Mouse (Mus musculus) CH12.LX (cell line): Measurements from ENCODE around the gene Cep97. TPM values are rescaled to one million over a fixed set of nuclear protein-coding genes. Genes with fewer than 3 reads are reported as not detected.
A peak's percentile ranks its signal among the peaks of the same experiment; 100 is the strongest.

Experiments used
- DNase-seq: peaks from one replicate; pipeline ENCODE4 v3.0.0-alpha.2; 2013; ENCODE audit errors: extremely low read depth
- H3K27ac ChIP-seq: 2 replicates; pipeline ENCODE4 v1.5.1; 2012; ENCODE audit warnings: low read depth, mild to moderate bottlenecking, control low read depth, moderate library complexity; ENCODE audit not compliant: insufficient read depth
- H3K27me3 ChIP-seq: replicated peaks from 2 replicates; pipeline ENCODE3; 2012; ENCODE audit warnings: inconsistent platforms
- H3K36me3 ChIP-seq, 2 experiments: replicated peaks in 1 of 2; 2 replicates each; pipeline versions ENCODE3 to v1.6.1; 2012; ENCODE audit warnings: inconsistent platforms in 1 of 2, low read length in 1 of 2, mild to moderate bottlenecking in 1 of 2, mixed read lengths in 1 of 2, moderate library complexity in 1 of 2; ENCODE audit not compliant: control insufficient read depth in 1 of 2, insufficient read depth in 1 of 2
- H3K4me1 ChIP-seq, 2 experiments: 2 replicates each; pipeline ENCODE4 v1.6.1; 2012; ENCODE audit warnings: inconsistent platforms in 1 of 2, moderate library complexity in 1 of 2; ENCODE audit not compliant: insufficient read depth in 2 of 2, control insufficient read depth in 1 of 2
- H3K4me2 ChIP-seq: 2 replicates; pipeline ENCODE4 v1.6.1; 2012; ENCODE audit warnings: low read depth, mild to moderate bottlenecking, control low read depth; ENCODE audit not compliant: poor library complexity, insufficient read depth, severe bottlenecking
- H3K4me3 ChIP-seq, 3 experiments: fragments of 150-350 bp in 1 of 3; sonication (generic) in 1 of 3; replicated peaks in 1 of 3; 2 replicates each; pipeline versions ENCODE3 to v1.5.1; 2011 to 2012; ENCODE audit warnings: low read depth in 2 of 3, low read length in 2 of 3, mild to moderate bottlenecking in 2 of 3, moderate library complexity in 2 of 3, control low read depth in 1 of 3, improper control_type of control experiment in 1 of 3, inconsistent platforms in 1 of 3, mixed read lengths in 1 of 3; ENCODE audit not compliant: poor library complexity in 1 of 3
- H3K79me2 ChIP-seq: replicated peaks from 2 replicates; pipeline ENCODE4 v1.6.1; 2012; ENCODE audit warnings: mild to moderate bottlenecking, moderate library complexity; ENCODE audit not compliant: control insufficient read depth, poor library complexity, insufficient read depth, severe bottlenecking; ENCODE audit errors: extremely low read depth
- H3K9ac ChIP-seq: 2 replicates; pipeline ENCODE4 v1.6.1; 2012; ENCODE audit warnings: low read depth, mild to moderate bottlenecking, control low read depth, moderate library complexity; ENCODE audit not compliant: insufficient read depth
- H3K9me3 ChIP-seq: replicated peaks from 2 replicates; pipeline ENCODE3; 2012; ENCODE audit warnings: low read length, inconsistent platforms, mixed read lengths
- CHD1 ChIP-seq: IDR thresholded peaks from 2 replicates; pipeline ENCODE4 v1.6.1; 2012; ENCODE audit warnings: low read depth, low read length, improper control_type of control experiment, inconsistent platforms
- CHD2 ChIP-seq: IDR thresholded peaks from 2 replicates; pipeline ENCODE4 v1.6.1; 2011; ENCODE audit warnings: low read length, improper control_type of control experiment
- CTCF ChIP-seq, 2 experiments: IDR thresholded peaks in 1 of 2; conservative IDR thresholded peaks in 1 of 2; 2 replicates each; pipeline ENCODE4 v1.5.1; 2011 to 2012; ENCODE audit warnings: low read depth in 2 of 2, low read length in 2 of 2, improper control_type of control experiment in 1 of 2, inconsistent platforms in 1 of 2, mild to moderate bottlenecking in 1 of 2, moderate library complexity in 1 of 2
- E2F4 ChIP-seq: IDR thresholded peaks from 2 replicates; pipeline ENCODE4 v1.6.1; 2011; ENCODE audit warnings: low read depth, low read length, improper control_type of control experiment; ENCODE audit not compliant: insufficient replicate concordance
- EP300 ChIP-seq: IDR thresholded peaks from 2 replicates; pipeline ENCODE4 v1.6.1; 2011; ENCODE audit warnings: low read length, improper control_type of control experiment
- GABPA ChIP-seq: IDR thresholded peaks from 2 replicates; pipeline ENCODE4 v1.6.1; 2012; ENCODE audit warnings: low read depth, low read length, improper control_type of control experiment, inconsistent platforms; ENCODE audit not compliant: insufficient replicate concordance
- IRF4 ChIP-seq: IDR thresholded peaks from 2 replicates; pipeline ENCODE4 v1.6.1; 2014; ENCODE audit warnings: low read depth, mild to moderate bottlenecking, inconsistent platforms, low read length, improper control_type of control experiment
- JUN ChIP-seq: IDR thresholded peaks from 2 replicates; pipeline ENCODE4 v1.6.1; 2011; ENCODE audit warnings: low read depth, mild to moderate bottlenecking, low read length, improper control_type of control experiment, moderate library complexity; ENCODE audit not compliant: insufficient read depth
- MAFK ChIP-seq: IDR thresholded peaks from 2 replicates; pipeline ENCODE4 v1.6.1; 2011; ENCODE audit warnings: low read length, improper control_type of control experiment; ENCODE audit not compliant: insufficient replicate concordance
- MAX ChIP-seq: IDR thresholded peaks from 2 replicates; pipeline ENCODE4 v1.6.1; 2011; ENCODE audit warnings: low read length, improper control_type of control experiment
- MXI1 ChIP-seq: IDR thresholded peaks from 2 replicates; pipeline ENCODE4 v1.6.1; 2011; ENCODE audit warnings: mild to moderate bottlenecking, low read depth, low read length, improper control_type of control experiment
- MYC ChIP-seq: IDR thresholded peaks from 2 replicates; pipeline ENCODE4 v1.6.1; 2011; ENCODE audit warnings: low read depth, mild to moderate bottlenecking, improper control_type of control experiment, low read length
- NELFE ChIP-seq: IDR thresholded peaks from 2 replicates; pipeline ENCODE4 v1.6.1; 2011; ENCODE audit warnings: low read depth, low read length, improper control_type of control experiment
- NRF1 ChIP-seq: IDR thresholded peaks from 2 replicates; pipeline ENCODE4 v1.6.1; 2014; ENCODE audit warnings: low read depth, mild to moderate bottlenecking, inconsistent platforms, low read length, improper control_type of control experiment, moderate library complexity
- POLR2A ChIP-seq: IDR thresholded peaks from 2 replicates; pipeline ENCODE4 v1.6.1; 2011; ENCODE audit warnings: low read depth, mild to moderate bottlenecking, improper control_type of control experiment, low read length
- POLR2AphosphoS2 ChIP-seq: IDR thresholded peaks from 2 replicates; pipeline ENCODE4 v1.6.1; 2011; ENCODE audit warnings: low read depth, low read length, improper control_type of control experiment
- RCOR1 ChIP-seq: conservative IDR thresholded peaks from 2 replicates; pipeline ENCODE4 v1.6.1; 2012; ENCODE audit warnings: low read depth, mild to moderate bottlenecking, inconsistent platforms, low read length, improper control_type of control experiment
- SIN3A ChIP-seq: IDR thresholded peaks from 2 replicates; pipeline ENCODE4 v1.6.1; 2012; ENCODE audit warnings: low read length, improper control_type of control experiment, inconsistent platforms
- UBTF ChIP-seq: IDR thresholded peaks from 2 replicates; pipeline ENCODE4 v1.6.1; 2012; ENCODE audit warnings: low read depth, mild to moderate bottlenecking, inconsistent platforms, low read length, improper control_type of control experiment, moderate library complexity
- USF2 ChIP-seq: conservative IDR thresholded peaks from 2 replicates; pipeline ENCODE4 v1.6.1; 2011; ENCODE audit warnings: low read depth, low read length, improper control_type of control experiment
- ZC3H11A ChIP-seq: IDR thresholded peaks from 2 replicates; pipeline ENCODE4 v1.6.1; 2012; ENCODE audit warnings: low read depth, mild to moderate bottlenecking, inconsistent platforms, low read length, improper control_type of control experiment
- ZMIZ1 ChIP-seq: IDR thresholded peaks from 2 replicates; pipeline ENCODE4 v1.6.1; 2012; ENCODE audit warnings: low read depth, mild to moderate bottlenecking, inconsistent platforms, low read length, improper control_type of control experiment
- ZNF384 ChIP-seq: IDR thresholded peaks from 2 replicates; pipeline ENCODE4 v1.6.1; 2012; ENCODE audit warnings: low read depth, low read length, improper control_type of control experiment, inconsistent platforms
- dilution Hi-C: fragments of 300-500 bp; cut with MboI; formaldehyde crosslinking; loops from 2 replicates; pipeline ENCODE4 v1.14.3; 2020; ENCODE audit warnings: low sequenced_read_pairs; ENCODE audit not compliant: extremely low pct_unique_long_range_greater_than_20kb, extremely low pct_ligation_motif_present
- in situ Hi-C: fragments of 300-500 bp; cut with MboI; formaldehyde crosslinking; loops from 3 replicates; pipeline ENCODE4 v1.14.3; 2019; ENCODE audit warnings: low sequenced_read_pairs, low pct_ligation_motif_present, low pct_unique_long_range_greater_than_20kb, mixed read lengths
- polyA plus RNA-seq: library from polyadenylated mRNA; unstranded; fragments of >175 nt; gene quantifications from 2 replicates; pipeline ENCODE4 v1.2.1, GENCODE M21; 2012; ENCODE audit warnings: low read depth; ENCODE audit not compliant: insufficient read length
- total RNA-seq, 2 experiments: library from RNA; depleted of rRNA; stranded (reverse); fragments of 300-350 nt in 1 of 2; fragments of >200 nt in 1 of 2; gene quantifications; 2 replicates each; pipeline ENCODE4 v1.2.3; 2012 to 2014

Cep97 gene
- total and polyA plus RNA-seq, 3 experiments: 19.2 to 27.5 (median 24.9) TPM

DNA sequence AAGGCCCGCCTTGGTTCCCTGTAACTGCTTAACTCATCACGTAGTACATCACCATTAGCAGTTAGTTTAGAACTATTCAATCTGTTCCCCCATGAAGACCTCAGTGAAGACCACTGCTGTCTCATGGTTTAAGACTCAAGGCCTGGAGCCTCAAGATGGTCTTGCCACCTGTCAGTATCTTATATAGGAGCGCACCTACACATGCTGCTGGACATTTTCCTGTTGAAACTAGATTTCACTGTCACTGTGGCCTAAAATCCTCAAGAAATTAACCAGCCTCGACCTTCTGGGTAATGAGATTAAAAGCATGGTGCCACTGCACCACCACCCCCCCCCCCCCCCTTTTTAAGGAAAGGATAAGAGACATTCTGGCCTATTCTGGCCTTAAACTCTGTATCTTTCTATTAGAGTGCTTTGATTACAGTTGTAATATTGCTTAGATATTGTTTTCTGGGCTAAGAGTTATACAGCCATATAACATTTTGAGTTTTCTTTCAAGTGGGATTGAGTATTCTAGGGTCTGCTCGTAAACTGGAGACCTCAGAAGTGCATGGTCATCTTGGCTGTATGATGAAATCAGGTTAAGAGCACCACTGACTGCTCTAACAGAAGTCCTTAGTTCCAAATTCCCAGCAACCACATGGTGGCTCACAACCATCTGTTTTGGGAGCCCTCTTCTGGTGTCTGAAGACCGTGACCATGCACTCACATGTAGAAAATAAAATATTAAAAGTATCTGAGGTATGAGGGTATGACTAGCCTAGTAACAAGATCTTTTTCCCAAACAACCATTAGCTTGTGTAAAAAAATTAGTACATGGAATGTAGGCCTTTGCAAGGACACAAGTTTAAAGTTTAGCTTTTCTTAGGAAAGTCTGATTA is 37.3 kb upstream of the Cep97 start:
- Histone ChIP-seq H3K4me2 (peak overlapping the region; percentile 53), H3K79me2 (peaks cover 84% of the 10 kb centered on the region), H3K27me3 (no peaks in the 10 kb centered on the region), H3K4me1 (peaks cover 3 to 57% of the 10 kb centered on the region in 2 experiments), H3K9me3 (no peaks in the 10 kb centered on the region), H3K4me3 (no peak overlapping the region), H3K9ac (peak overlapping the region; percentile 40), H3K27ac (peak overlapping the region; percentile 77), H3K36me3 (peaks cover 30 to 61% of the 10 kb centered on the region in 2 experiments)
- TF ChIP-seq MAFK (no peak), CHD2 (no peak), IRF4 (no peak), E2F4 (0 out of 2 replicates have a peak, but pooled peaks have one; percentile 19), MYC (peak; percentile 93), ZMIZ1 (peak; percentile 38; the same call in 1 of the 2 replicates), NELFE (no peak), ZNF384 (no peak), EP300 (no peak), POLR2A (peak; percentile 8; the same call in 1 of the 2 replicates), MAX (peak; percentile 36; the same call in 1 of the 2 replicates), SIN3A (peak; percentile 68; the same call in 1 of the 2 replicates), USF2 (no peak), GABPA (no peak), POLR2AphosphoS2 (peak; percentile 87), CTCF (conservative IDR thresholded peaks at IDR 0.05 in 1 of 2, IDR thresholded peaks at IDR 0.05 in 1 of 2; ENCODE audit: low read depth in 2 of 2, low read length in 2 of 2) (peak in 1 of 2 experiments; percentile 48; a peak in 2 of 4 replicates), JUN (no peak), CHD1 (0 out of 2 replicates have a peak, but pooled peaks have one; percentile 67), UBTF (no peak)
- in situ Hi-C loops (loop anchor here (10.0 kb wide), 1 partner anchor 93 kb away; no protein-coding TSS in a partner anchor), dilution Hi-C loops (no loop called here)
- DNase-seq: peak; percentile 58

DNA sequence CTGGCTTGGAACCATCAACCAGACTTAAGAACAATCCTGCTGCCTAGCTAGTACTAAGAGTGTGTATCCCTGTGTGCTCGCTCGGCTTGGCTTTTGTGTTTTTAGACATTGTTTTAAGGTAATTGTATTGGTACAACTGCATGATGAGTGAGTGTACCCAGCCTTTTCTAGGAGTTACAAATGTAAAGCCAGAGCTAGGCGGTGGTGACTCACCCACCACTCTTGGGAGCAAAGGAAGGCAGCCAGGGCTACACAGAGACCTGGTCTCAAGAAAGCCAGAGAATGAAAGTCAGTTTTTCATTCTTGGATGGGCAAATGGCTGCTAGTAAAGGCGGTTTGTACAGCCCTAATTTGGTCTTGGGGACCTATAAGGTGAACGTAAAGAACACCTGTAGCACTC is 35.8 kb upstream of the Cep97 start:
- H3K36me3 ChIP-seq: peaks cover 30 to 51% of the 10 kb centered on the region in 2 experiments
- H3K9ac ChIP-seq: peak overlapping the region; percentile 1
- no peak for DNase-seq
- H3K4me2 ChIP-seq: no peak overlapping the region
- no peak overlapping the region for H3K27ac ChIP-seq
- in situ Hi-C loops (loop anchor here (10.0 kb wide), 1 partner anchor 94 kb away; no protein-coding TSS in a partner anchor), dilution Hi-C loops (no loop called here)
- no peak overlapping the region for H3K4me3 ChIP-seq
- peaks cover 3 to 45% of the 10 kb centered on the region in 2 experiments; a peak in 3 of 4 replicates for H3K4me1 ChIP-seq
- no peaks in the 10 kb centered on the region for H3K27me3 ChIP-seq
- TF ChIP-seq CTCF (conservative IDR thresholded peaks at IDR 0.05 in 1 of 2, IDR thresholded peaks at IDR 0.05 in 1 of 2; ENCODE audit: low read depth in 2 of 2, low read length in 2 of 2) (no peak), NRF1 (no peak), MXI1 (no peak), ZC3H11A (no peak), RCOR1 (no peak)
- TF ChIP-seq, all 38 proteins: peak for 0
- H3K79me2 ChIP-seq: peaks cover 79% of the 10 kb centered on the region
- H3K9me3 ChIP-seq: no peaks in the 10 kb centered on the region
